Mouse (Mus musculus): ENCODE results near the gene Tmem269. TPM values are rescaled to one million over a fixed set of nuclear protein-coding genes. Genes with fewer than 3 reads are reported as not detected.
A peak's percentile ranks its signal among the peaks of the same experiment; 100 is the strongest.

Tmem269 gene
- polyA plus RNA-seq, 1 experiment from 2014 or later = not detected

GRCm38 (mm10) chr4:119247462-119248235 lies 29.6 kb upstream of the Tmem269 start:
- no peak overlapping the region for H3K4me3 ChIP-seq
- no peaks in the 10 kb centered on the region for H3K9me3 ChIP-seq
- peaks cover 18% of the 10 kb centered on the region for H3K4me1 ChIP-seq
- peaks cover 58% of the 10 kb centered on the region for H3K36me3 ChIP-seq
- H3K9ac ChIP-seq = 0 out of 2 replicates have a peak overlapping the region, but pooled peaks have one; percentile 32
- H3K27ac ChIP-seq = peak overlapping the region; percentile 60; the same call in 1 of the 2 replicates
- 30% methylated on average over 13 of the region's 13 CpGs for WGBS
- H3K27me3 ChIP-seq = no peaks in the 10 kb centered on the region
- H3K4me2 ChIP-seq = no peak overlapping the region
- peak; percentile 35; the same call in 1 of the 2 replicates for ATAC-seq (ENCODE audit: insufficient number of reproducible peaks, insufficient read depth, low FRiP score, low TSS enrichment, low read depth)

GRCm38 (mm10) chr4:119246688-119247225 lies 28.7 kb upstream of the Tmem269 start:
- 70% methylated on average over 14 of the region's 14 CpGs for WGBS
- Histone ChIP-seq H3K27ac (no peak overlapping the region), H3K36me3 (peaks cover 67% of the 10 kb centered on the region), H3K4me2 (no peak overlapping the region), H3K27me3 (no peaks in the 10 kb centered on the region), H3K4me1 (peaks cover 18% of the 10 kb centered on the region), H3K9ac (peak overlapping the region; percentile 51; the same call in 1 of the 2 replicates), H3K9me3 (no peaks in the 10 kb centered on the region), H3K4me3 (no peak overlapping the region)
- ATAC-seq (ENCODE audit: insufficient number of reproducible peaks, insufficient read depth, low FRiP score, low TSS enrichment, low read depth) = no peak

- Histone ChIP-seq H3K9ac (no peak overlapping the region), H3K4me1 (peaks cover 18% of the 10 kb centered on the region), H3K4me2 (no peak overlapping the region), H3K9me3 (no peaks in the 10 kb centered on the region), H3K27me3 (no peaks in the 10 kb centered on the region), H3K27ac (no peak overlapping the region), H3K36me3 (peaks cover 75% of the 10 kb centered on the region), H3K4me3 (no peak overlapping the region)
- ATAC-seq (ENCODE audit: insufficient number of reproducible peaks, insufficient read depth, low FRiP score, low TSS enrichment, low read depth) = no peak
- WGBS = 88% methylated on average over 9 of the region's 9 CpGs
Measured at GRCm38 (mm10) chr4:119245961-119246360, 27.9 kb upstream of the Tmem269 start.

- H3K4me2 ChIP-seq = no peak overlapping the region
- H3K9ac ChIP-seq = no peak overlapping the region
- H3K27ac ChIP-seq = no peak overlapping the region
- WGBS = 80% methylated on average over 7 of the region's 7 CpGs
- H3K9me3 ChIP-seq = no peaks in the 10 kb centered on the region
- no peak overlapping the region for H3K4me3 ChIP-seq
- H3K36me3 ChIP-seq = peaks cover 79% of the 10 kb centered on the region
- no peak for ATAC-seq (ENCODE audit: insufficient number of reproducible peaks, insufficient read depth, low FRiP score, low TSS enrichment, low read depth)
- H3K4me1 ChIP-seq = peaks cover 18% of the 10 kb centered on the region
- H3K27me3 ChIP-seq = no peaks in the 10 kb centered on the region
Measured at GRCm38 (mm10) chr4:119245556-119245955, 27.5 kb upstream of the Tmem269 start.

- peaks cover 18% of the 10 kb centered on the region for H3K4me1 ChIP-seq
- no peak overlapping the region for H3K4me3 ChIP-seq
- H3K9ac ChIP-seq = no peak overlapping the region
- H3K27me3 ChIP-seq = no peaks in the 10 kb centered on the region
- no peak for ATAC-seq (ENCODE audit: insufficient number of reproducible peaks, insufficient read depth, low FRiP score, low TSS enrichment, low read depth)
- no peak overlapping the region for H3K27ac ChIP-seq
- no peaks in the 10 kb centered on the region for H3K9me3 ChIP-seq
- H3K4me2 ChIP-seq = no peak overlapping the region
- WGBS = 84% methylated on average over 22 of the region's 22 CpGs
- H3K36me3 ChIP-seq = peaks cover 85% of the 10 kb centered on the region
Measured at GRCm38 (mm10) chr4:119244468-119245240, 26.6 kb upstream of the Tmem269 start.

GRCm38 (mm10) chr4:119242571-119242970 lies 24.6 kb upstream of the Tmem269 start:
- Histone ChIP-seq H3K27ac (no peak overlapping the region), H3K27me3 (no peaks in the 10 kb centered on the region), H3K4me3 (no peak overlapping the region), H3K36me3 (peaks cover 86% of the 10 kb centered on the region), H3K9me3 (no peaks in the 10 kb centered on the region), H3K4me2 (no peak overlapping the region), H3K9ac (no peak overlapping the region), H3K4me1 (peaks cover 13% of the 10 kb centered on the region)
- no peak for ATAC-seq (ENCODE audit: insufficient number of reproducible peaks, insufficient read depth, low FRiP score, low TSS enrichment, low read depth)
- WGBS = 93% methylated on average over 12 of the region's 12 CpGs

GRCm38 (mm10) chr4:119241664-119242063 lies 23.6 kb upstream of the Tmem269 start:
- H3K36me3 ChIP-seq = peaks cover 87% of the 10 kb centered on the region
- ATAC-seq (ENCODE audit: insufficient number of reproducible peaks, insufficient read depth, low FRiP score, low TSS enrichment, low read depth) = no peak
- no peak overlapping the region for H3K27ac ChIP-seq
- no peak overlapping the region for H3K4me2 ChIP-seq
- no peaks in the 10 kb centered on the region for H3K9me3 ChIP-seq
- whole genome bisulfite sequencing = 91% methylated on average over 14 of the region's 14 CpGs
- no peak overlapping the region for H3K4me3 ChIP-seq
- H3K9ac ChIP-seq = no peak overlapping the region
- H3K4me1 ChIP-seq = peaks cover 4% of the 10 kb centered on the region
- H3K27me3 ChIP-seq = no peaks in the 10 kb centered on the region

- Histone ChIP-seq H3K4me3 (no peak overlapping the region), H3K4me2 (peak overlapping the region; percentile 20; the same call in 1 of the 2 replicates), H3K9ac (peak overlapping the region; percentile 58; the same call in 1 of the 2 replicates), H3K27ac (peak overlapping the region; percentile 82), H3K27me3 (no peaks in the 10 kb centered on the region), H3K36me3 (peaks cover 72% of the 10 kb centered on the region), H3K9me3 (no peaks in the 10 kb centered on the region), H3K4me1 (peaks cover 9% of the 10 kb centered on the region)
- 37% methylated on average over 12 of the region's 12 CpGs for WGBS
- ATAC-seq (ENCODE audit: insufficient number of reproducible peaks, insufficient read depth, low FRiP score, low TSS enrichment, low read depth) = peak; percentile 26
Measured at GRCm38 (mm10) chr4:119239181-119239682, 21.2 kb upstream of the Tmem269 start.

- no peak overlapping the region for H3K4me2 ChIP-seq
- no peak overlapping the region for H3K9ac ChIP-seq
- peaks cover 67% of the 10 kb centered on the region for H3K36me3 ChIP-seq
- peak overlapping the region; percentile 82; the same call in 1 of the 2 replicates for H3K27ac ChIP-seq
- H3K27me3 ChIP-seq = no peaks in the 10 kb centered on the region
- no peak for ATAC-seq (ENCODE audit: insufficient number of reproducible peaks, insufficient read depth, low FRiP score, low TSS enrichment, low read depth)
- H3K9me3 ChIP-seq = no peaks in the 10 kb centered on the region
- H3K4me3 ChIP-seq = no peak overlapping the region
- WGBS = 61% methylated on average over 3 of the region's 3 CpGs
- H3K4me1 ChIP-seq = peaks cover 11% of the 10 kb centered on the region
Measured at GRCm38 (mm10) chr4:119238661-119239060, 20.6 kb upstream of the Tmem269 start.

GRCm38 (mm10) chr4:119234348-119234747 lies 16.3 kb upstream of the Tmem269 start:
- 72% methylated on average over 3 of the region's 3 CpGs for WGBS
- H3K9me3 ChIP-seq = no peaks in the 10 kb centered on the region
- peaks cover 38% of the 10 kb centered on the region for H3K36me3 ChIP-seq
- peak overlapping the region; percentile 77 for H3K4me2 ChIP-seq
- H3K4me3 ChIP-seq = peak overlapping the region; percentile 95
- no peak for ATAC-seq (ENCODE audit: insufficient number of reproducible peaks, insufficient read depth, low FRiP score, low TSS enrichment, low read depth)
- H3K4me1 ChIP-seq = peaks cover 17% of the 10 kb centered on the region
- H3K9ac ChIP-seq = peak overlapping the region; percentile 88
- peak overlapping the region; percentile 83 for H3K27ac ChIP-seq
- no peaks in the 10 kb centered on the region for H3K27me3 ChIP-seq

- peaks cover 13% of the 10 kb centered on the region for H3K4me1 ChIP-seq
- peaks cover 37% of the 10 kb centered on the region for H3K36me3 ChIP-seq
- peak overlapping the region; percentile 83 for H3K27ac ChIP-seq
- H3K4me2 ChIP-seq = peak overlapping the region; percentile 77
- WGBS = under 1% methylated on average over 36 of the region's 36 CpGs
- H3K27me3 ChIP-seq = no peaks in the 10 kb centered on the region
- peak overlapping the region; percentile 88 for H3K9ac ChIP-seq
- peak overlapping the region; percentile 95 for H3K4me3 ChIP-seq
- ATAC-seq (ENCODE audit: insufficient number of reproducible peaks, insufficient read depth, low FRiP score, low TSS enrichment, low read depth) = no peak; the same call in 1 of the 2 replicates
- H3K9me3 ChIP-seq = no peaks in the 10 kb centered on the region
Measured at GRCm38 (mm10) chr4:119233256-119233901, 15.4 kb upstream of the Tmem269 start.

All from embryonic facial prominence, embryonic 13.5 days (tissue).